Mouse (Mus musculus) heart, postnatal 4 days (tissue): ENCODE data around the gene Sigmar1. TPM values are rescaled to one million over a fixed set of nuclear protein-coding genes. Genes with fewer than 3 reads are reported as not detected.
"Not testable (repeated sequence)": the region's sequence is repeated elsewhere in the genome, so short reads cannot be mapped to it uniquely, and the experiment has no call there.

Source experiments
- DNase-seq: peaks from one replicate; pipeline ENCODE4 v3.0.0; 2021
- total RNA-seq, 2 experiments: library from RNA; stranded (reverse); gene quantifications; 2 replicates each; pipeline ENCODE4 v1.2.3; 2021

The Sigmar1 gene
- total RNA-seq, 2 experiments from 2014 or later = 26.8 to 28.9 TPM

DNA sequence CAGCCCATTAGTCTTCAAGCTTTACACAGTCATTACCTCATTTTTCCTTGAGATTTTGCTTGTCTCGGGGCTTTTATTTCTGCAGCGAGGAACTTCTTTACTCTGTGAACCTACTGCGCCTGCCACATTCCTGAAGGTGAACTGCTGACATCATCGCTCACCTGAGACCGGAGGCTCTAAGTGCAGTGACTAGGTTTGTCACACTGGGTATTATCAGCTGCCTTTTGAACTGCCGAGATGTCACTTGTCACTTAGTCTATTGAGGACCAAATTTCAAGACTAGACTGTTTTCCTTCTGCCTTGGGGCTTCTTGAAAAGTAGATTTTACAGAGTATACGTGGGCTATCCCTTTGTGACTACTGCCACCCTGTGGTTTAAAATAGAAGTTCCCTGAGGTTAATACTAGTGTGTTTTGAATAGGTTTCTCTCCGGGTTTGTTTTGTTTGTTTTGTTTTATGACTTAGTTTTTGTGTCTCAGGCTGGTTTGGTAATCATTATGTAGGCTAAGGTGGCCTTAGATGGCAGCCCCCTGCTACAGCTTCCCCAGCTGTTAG, 47.7 kb downstream of the Sigmar1 start:
- DNase-seq = peak; percentile 40

DNA sequence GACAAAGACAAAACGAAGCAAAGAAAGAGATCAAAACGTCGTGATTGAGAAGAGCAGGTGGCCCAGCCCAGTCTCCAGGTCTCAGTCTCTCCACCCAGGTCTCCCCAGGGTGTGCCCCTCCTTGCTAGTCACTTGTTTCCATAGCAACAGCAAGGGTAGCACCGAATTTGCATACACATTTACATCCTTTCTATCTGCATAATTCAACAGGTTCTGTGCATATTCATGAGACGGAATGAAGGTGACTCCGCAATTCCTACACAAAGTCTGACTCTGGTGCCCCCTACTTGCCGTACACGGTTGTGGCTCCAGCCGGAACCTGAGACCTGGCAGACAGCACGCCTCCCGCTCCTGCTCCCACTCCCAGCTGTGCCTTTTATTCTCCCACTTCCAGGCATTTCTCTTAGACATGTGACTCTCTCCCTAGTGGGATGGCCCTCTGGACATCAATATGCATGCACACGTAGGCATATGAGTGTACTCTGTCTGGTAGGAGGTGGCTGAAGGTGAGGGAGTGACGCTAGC, 48.9 kb downstream of the Sigmar1 start:
- DNase-seq = peak; percentile 70

DNA sequence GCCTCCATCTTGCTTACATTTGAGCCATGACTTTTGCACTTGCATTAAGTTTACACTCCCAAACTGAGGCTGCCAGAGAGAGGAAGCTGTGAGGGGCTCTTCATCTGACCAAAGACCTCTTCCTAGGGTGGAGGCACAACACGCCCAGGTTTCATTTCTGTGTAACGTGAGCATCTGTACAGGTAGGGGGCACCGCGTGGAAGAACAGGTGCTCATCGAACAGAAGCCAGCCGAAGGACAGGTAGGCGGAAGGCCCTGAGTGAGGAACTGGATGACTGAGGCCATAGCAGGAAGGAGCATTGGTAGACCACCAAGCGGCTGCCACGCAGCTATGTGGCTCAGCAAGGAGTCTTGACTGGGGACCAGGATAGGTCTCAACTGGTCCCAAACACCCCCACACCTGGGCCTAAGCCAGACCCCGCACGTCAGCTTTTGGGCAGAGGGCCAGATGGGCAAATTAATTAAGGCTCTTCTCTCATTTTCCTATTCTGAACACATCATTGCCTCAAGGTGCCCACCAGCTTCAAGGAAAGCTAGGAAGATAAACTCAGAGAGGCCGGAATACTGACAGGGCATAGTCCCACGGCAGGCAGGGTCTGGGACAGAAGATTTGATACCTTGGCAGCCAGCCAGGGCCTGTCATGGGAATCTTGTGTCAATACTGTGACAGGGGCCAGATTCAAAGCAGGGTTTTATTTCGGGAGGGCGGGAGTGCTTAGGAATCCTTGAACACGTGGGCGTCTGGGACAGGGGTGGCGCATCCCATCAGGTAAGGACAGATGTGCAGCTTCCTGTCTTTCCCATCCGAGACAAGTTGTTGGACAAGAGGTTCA, 49.8 kb downstream of the Sigmar1 start:
- DNase-seq = no peak

DNA sequence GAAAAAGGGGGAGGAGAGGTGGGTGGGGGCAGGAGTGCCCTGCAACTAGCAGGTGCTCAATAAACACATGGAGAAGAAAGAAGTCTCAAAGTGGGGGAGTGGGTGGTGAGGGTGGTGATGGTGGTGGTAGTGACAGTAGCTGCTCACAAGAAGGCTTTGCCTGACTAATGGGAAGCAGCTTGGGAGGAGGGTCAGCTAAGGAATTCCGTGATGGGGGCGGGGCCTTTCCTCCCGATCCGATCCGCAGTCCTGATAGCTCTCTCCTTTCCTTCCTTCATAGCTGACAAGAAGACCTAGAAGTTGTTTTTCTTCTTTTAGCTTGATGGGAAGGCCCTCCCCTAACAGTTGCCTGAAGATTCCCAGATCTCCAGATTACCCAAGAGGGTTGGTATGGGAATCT, 51.3 kb downstream of the Sigmar1 start:
- no peak for DNase-seq

DNA sequence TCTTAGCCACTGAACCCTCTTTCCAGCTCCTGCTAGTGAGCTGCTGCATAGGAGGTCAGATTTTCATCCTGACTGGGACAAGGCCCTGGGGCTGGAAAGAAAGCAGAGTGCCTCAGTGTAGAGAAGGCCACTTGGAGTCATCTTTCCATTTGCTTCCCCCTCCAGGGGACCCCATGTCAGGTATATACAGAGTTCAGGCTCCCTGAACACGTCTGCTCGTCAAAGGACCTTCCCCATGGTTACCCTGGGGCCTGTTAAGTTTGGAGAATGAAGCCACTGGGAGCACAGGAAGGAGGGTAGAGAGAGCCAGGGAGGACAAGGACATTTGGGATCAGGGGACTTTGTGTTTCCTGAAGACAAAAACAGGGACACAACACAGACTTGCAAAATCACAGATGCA, 53.7 kb downstream of the Sigmar1 start:
- DNase-seq = not testable (repeated sequence)

DNA sequence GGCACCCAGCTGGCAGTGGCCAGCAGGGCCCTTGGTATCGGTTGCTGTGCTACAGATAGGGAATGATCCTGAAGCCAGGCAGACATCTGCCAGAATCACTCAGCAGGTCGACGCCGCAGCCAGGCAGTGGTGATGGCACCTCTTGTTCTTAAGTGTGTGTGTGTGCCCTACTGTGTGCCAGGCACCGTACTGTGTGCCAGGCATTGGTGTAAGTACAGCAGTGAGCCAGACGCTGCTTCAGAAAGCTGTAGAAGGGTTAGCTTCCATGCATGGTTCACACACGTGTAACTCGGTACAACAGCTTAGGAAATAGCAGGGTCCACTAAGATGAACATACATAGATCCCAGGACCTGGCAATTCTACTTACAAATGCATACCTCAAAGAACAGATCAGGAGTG, 55.7 kb downstream of the Sigmar1 start:
- not testable (repeated sequence) for DNase-seq

DNA sequence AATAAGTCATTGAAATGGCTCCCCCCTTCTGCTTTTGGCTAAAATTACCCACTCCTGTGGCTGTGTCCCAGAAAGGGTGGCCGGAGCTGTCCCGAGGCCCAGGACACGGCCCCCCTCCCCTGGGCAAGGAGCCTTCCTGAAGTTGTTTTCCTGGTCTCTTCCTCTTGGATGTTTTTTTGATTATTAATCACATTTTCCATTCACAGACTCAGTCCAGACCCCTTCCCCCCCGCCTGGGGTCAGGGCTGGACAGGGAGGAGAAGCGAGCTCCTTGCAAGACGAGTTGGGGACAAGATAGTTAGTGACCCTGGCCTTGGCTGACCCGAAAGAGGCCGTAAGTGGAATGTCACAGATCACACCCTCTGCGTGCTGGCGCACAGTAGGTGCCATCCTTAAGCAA, 56.2 kb downstream of the Sigmar1 start, which contains the start of gene Il11ra1:
TSS of gene Il11ra1 (plus strand) at position 207 of the 400 bp plus-strand sequence.
- DNase-seq = not testable (repeated sequence)

DNA sequence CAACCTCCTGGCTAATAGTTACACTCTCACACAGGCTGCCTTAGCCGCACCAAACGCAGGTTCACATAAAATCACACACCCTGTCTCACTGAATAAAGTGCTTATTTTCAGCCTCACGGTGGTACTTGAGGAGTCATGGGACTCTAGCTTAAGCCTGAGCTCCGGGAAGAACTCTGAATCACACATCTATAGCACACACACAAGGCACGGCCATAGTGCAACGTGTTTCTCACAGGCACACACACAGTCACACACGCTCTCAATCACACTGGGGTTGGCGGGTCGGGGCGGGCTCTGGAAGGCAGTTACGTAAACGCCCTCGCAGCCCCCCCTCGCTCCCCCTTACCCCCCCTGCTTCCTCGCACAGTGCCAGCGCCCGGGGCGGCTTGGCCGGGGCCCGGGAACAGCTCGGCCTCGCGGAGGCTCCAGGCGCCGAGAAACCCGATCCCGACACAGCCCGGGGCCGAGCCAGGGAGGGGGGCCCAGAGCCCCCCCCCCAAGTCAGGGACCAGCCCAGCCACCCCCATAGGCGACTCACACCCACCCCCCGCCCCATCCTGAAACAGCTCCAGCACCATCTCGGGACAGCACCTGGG, 57.4 kb downstream of the Sigmar1 start:
- peak; percentile 43 for DNase-seq

DNA sequence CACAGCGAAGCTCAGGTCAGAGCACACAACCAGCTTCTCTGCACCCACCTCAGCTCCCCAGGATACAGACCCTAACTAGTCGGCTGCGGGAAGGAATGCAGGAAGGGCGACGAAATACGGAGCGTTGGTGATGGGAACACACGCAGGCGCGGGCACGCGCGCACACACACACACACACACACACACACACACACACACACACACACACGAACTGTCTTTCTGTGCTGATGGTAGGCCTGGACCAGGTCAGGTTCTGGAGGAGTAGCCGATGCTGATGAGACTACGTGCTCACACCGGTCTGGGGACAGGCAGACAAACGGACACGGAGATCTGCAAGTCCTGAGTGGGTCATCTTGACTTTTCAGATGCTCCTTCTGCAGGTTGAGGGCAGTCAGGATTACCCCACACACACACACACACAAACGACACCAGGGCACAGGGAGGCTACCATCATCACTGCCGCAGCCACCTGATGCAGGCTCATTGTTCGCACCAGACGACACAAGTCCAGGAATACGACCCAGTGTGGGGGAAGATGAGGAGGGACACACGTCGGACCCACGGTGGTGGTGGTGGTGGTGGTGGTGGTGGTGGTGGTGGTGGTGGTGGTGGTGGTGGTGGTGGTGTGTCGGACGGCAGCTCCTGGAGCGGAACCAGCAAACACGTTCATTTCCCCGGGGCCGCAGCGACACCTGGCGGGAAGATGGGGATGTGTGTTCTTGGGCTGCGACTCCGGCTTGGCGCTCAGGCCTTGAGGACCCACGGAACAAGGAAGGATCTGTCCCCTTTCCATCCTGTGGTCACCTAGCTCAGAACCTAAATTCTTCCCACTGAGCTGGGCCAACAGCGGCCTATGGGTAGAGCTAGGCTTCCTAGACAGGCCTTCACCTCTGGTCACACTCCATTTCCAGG, 58.8 kb downstream of the Sigmar1 start, which contains the start of gene Cntfr:
TSS of gene Cntfr (minus strand) at position 160 of the 912 bp plus-strand sequence.
- peak; percentile 90 for DNase-seq

DNA sequence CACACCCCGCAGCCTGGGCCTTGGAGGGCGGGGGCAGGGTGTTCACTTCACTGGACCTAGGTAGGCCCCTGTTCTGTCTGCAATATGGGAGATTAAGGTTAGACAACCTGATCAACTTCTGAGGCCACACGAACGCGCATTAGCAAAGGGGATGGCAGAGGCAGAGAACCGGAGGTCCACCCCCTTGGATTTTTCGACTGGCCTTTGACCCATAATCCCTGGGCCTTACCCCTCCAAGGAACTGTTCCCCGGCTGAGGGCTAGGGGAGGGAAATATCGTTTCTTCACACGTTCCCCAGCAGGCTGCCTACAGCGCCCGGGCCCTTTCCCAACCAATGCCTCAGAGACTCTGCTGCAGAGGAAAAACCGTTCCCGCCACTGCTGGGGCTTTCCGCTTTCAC, 59.5 kb downstream of the Sigmar1 start:
- DNase-seq = not testable (repeated sequence)

DNA sequence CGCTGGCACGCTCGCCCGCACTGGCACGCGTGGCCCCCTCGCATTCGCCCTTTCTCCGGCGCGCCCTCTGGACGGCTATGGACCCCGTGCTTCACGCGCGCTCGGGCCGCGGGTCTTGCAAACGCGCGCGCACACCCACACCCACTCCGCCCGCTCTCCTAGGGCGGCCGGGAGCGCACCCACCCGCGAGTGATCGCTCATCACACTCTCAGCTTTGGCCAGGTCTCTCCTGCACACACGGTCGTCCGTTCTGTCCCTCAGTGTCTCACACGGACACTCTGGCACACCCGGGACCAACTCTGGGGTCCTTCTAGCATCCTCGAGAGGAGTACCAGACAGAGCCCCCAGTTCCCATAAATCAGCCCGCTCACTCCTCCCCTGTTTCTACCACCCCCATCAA, 60.2 kb downstream of the Sigmar1 start:
- not testable (repeated sequence) for DNase-seq

DNA sequence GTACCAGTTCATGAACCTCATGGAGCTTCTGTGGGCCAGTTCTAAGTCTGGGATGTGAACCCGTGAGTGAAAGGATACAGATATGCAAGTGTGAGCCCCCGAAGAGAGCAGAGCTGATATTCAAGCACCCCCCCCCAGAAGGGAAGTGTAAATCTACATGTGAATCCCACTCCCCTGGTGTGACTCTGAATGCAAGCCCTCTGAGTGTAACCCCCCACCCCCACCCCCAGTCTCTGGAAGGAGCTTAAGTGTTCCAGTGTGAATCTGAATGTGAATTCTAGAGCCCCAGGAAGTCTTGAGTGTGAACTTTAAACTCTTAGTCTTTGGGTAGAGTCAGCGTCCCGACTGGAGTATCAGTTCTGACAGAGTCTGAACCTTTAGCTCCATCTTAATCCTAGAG, 62.4 kb downstream of the Sigmar1 start:
- DNase-seq = not testable (repeated sequence)

DNA sequence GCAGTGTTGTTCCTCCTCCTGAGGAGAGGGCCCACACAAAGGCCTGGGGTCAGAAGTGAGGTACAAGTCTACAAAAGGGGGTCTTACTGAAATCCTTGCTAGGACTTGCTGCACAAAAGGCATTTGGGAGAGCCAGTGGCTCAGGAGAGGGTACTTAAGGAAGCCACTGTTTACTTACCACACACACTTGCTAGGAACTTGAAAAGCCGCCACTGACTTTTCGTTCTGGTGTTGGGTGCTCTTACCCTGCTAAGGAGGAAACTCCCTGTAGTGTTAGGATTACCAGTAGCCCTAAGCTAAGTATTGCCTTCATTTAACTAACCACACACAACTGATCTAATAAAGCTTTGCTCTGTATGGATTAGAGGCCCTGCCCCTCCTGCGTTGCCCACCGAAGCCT, 65.9 kb downstream of the Sigmar1 start:
- DNase-seq = not testable (repeated sequence)

DNA sequence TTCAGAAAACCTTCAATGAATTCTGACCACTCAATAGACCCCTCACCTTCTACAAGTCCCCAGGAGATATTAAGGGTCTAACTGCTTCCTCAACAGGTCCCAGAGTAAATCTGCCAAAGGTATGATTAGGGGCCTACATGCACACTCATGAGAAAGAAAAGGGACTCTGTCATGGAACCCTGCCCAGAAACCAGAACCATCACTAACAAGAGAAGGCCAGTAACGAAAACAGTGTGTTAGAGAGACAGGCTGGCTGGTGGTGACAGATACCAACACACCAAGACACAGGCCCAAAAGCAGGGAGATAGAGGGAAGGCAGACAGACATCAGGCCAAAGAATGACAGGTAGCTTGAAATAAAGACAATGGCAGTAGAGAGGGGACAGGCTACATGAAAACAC, 67.4 kb downstream of the Sigmar1 start:
- DNase-seq = not testable (repeated sequence)

Other genes with a start within 250 kb of the Sigmar1 start
- not detected for gene 1110017D15Rik, start 238.8 kb downstream of the Sigmar1 start, total RNA-seq
- 10 to 100 TPM; 15.3 to 15.5 TPM for gene Fam219a, start 186.6 kb downstream of the Sigmar1 start, total RNA-seq
- 1 to 10 TPM; 1.3 to 1.7 TPM for gene Dnaic1, start 186.4 kb downstream of the Sigmar1 start, total RNA-seq
- gene Enho, start 115.8 kb downstream of the Sigmar1 start, total RNA-seq = 1 to 10 TPM; 5.5 to 5.8 TPM
- gene Cntfr, start 59.1 kb downstream of the Sigmar1 start, total RNA-seq = 1 to 10 TPM; 3.9 to 4.0 TPM
- 10 to 100 TPM; 50.0 to 53.5 TPM for gene Il11ra1, start 56.2 kb downstream of the Sigmar1 start, total RNA-seq
- 10 to 100 TPM; 27.8 to 28.6 TPM for gene Rpp25l, start 42.6 kb downstream of the Sigmar1 start, total RNA-seq
- gene Dctn3, start 33.0 kb downstream of the Sigmar1 start, total RNA-seq = 10 to 100 TPM; 77.5 to 86.9 TPM
- gene Arid3c, start 25.0 kb downstream of the Sigmar1 start, total RNA-seq = not detected
- 10 to 100 TPM; 53.4 to 58.8 TPM for gene Galt, start 929 bp downstream of the Sigmar1 start, total RNA-seq
- 10 to 100 TPM; 24.7 to 34.9 TPM for gene Ccl27a, start 18.1 kb upstream of the Sigmar1 start, total RNA-seq
- not detected for gene Gm21541, start 147.5 kb upstream of the Sigmar1 start, total RNA-seq
- gene Gm20878, start 185.4 kb upstream of the Sigmar1 start, total RNA-seq = under 1 TPM; 0.70 to 0.83 TPM
- under 1 TPM in 1 of 2 experiments, not detected in 1; 0.09 TPM for gene Fam205a4, start 209.9 kb upstream of the Sigmar1 start, total RNA-seq